Mouse (Mus musculus): ENCODE data around the gene Gm44965. TPM values are rescaled to one million over a fixed set of nuclear protein-coding genes. Genes with fewer than 3 reads are reported as not detected.

Gm44965 gene
- polyA plus RNA-seq, 2 experiments, result not detected

- DNase-seq (ENCODE audit: low read depth in 3 of 3, low spot score in 3 of 3) (no peak), ATAC-seq (ENCODE audit: insufficient read depth) (no peak)
- Histone ChIP-seq H3K9me3 (ENCODE audit: control insufficient read depth, low read length) (no peaks in the 10 kb centered on the region), H3K4me3 (ENCODE audit: insufficient read depth in 1 of 2, low read depth in 2 of 2, low read length in 2 of 2) (no peak overlapping the region), H3K4me1 (replicated peaks; ENCODE audit: control insufficient read depth in 2 of 2, insufficient read depth in 2 of 2, low read length in 1 of 2) (peaks cover 0 to 7% of the 10 kb centered on the region in 2 experiments; a peak in 2 of 4 replicates), H3K9ac (replicated peaks) (no peak overlapping the region), H3K4me2 (ENCODE audit: low read depth) (no peak overlapping the region), H3K27ac (no peak overlapping the region), H3K27me3 (ENCODE audit: control insufficient read depth, insufficient read depth, low read length) (no peaks in the 10 kb centered on the region), H3K36me3 (replicated peaks; ENCODE audit: control insufficient read depth, insufficient read depth, low read depth) (no peaks in the 10 kb centered on the region)
- TF ChIP-seq CTCF (IDR thresholded peaks at IDR 0.05; ENCODE audit: low read depth) (no peak), EP300 (IDR thresholded peaks at IDR 0.05; ENCODE audit: low read depth) (no peak)
- WGBS (ENCODE audit: insufficient replicate concordance), result 66% methylated on average over 8 of the region's 8 CpGs
These were observed 24.5 kb upstream of the Gm44965 start for GRCm38 (mm10) chr6:48569065-48569807.

GRCm38 (mm10) chr6:48572014-48572413, 21.7 kb upstream of the Gm44965 start:
- no peak for ATAC-seq (ENCODE audit: insufficient read depth)
- H3K4me3 ChIP-seq (ENCODE audit: insufficient read depth in 1 of 2, low read depth in 2 of 2, low read length in 2 of 2), result no peak overlapping the region
- peaks cover 0 to 7% of the 10 kb centered on the region in 2 experiments; a peak in 2 of 4 replicates for H3K4me1 ChIP-seq (replicated peaks; ENCODE audit: control insufficient read depth in 2 of 2, insufficient read depth in 2 of 2, low read length in 1 of 2)
- no peak for DNase-seq (ENCODE audit: low read depth in 3 of 3, low spot score in 3 of 3)
- H3K9me3 ChIP-seq (ENCODE audit: control insufficient read depth, low read length), result no peaks in the 10 kb centered on the region
- no peaks in the 10 kb centered on the region for H3K27me3 ChIP-seq (ENCODE audit: control insufficient read depth, insufficient read depth, low read length)
- H3K36me3 ChIP-seq (replicated peaks; ENCODE audit: control insufficient read depth, insufficient read depth, low read depth), result no peaks in the 10 kb centered on the region
- no peak overlapping the region for H3K9ac ChIP-seq (replicated peaks)
- TF ChIP-seq CTCF (IDR thresholded peaks at IDR 0.05; ENCODE audit: low read depth), result no peak
- TF ChIP-seq EP300 (IDR thresholded peaks at IDR 0.05; ENCODE audit: low read depth), result no peak
- H3K27ac ChIP-seq, result no peak overlapping the region
- H3K4me2 ChIP-seq (ENCODE audit: low read depth), result no peak overlapping the region
- 83% methylated on average over 5 of the region's 5 CpGs for WGBS (ENCODE audit: insufficient replicate concordance)

- DNase-seq (ENCODE audit: low read depth in 3 of 3, low spot score in 3 of 3), result peak in 1 of 3 experiments; percentile 12
- no peak within 1 kb of the TSS for H3K4me3 ChIP-seq (ENCODE audit: insufficient read depth in 1 of 2, low read depth in 2 of 2, low read length in 2 of 2)
These were observed 21.1 kb upstream of the Gm44965 start, which contains the start of gene Rarres2 for GRCm38 (mm10) chr6:48572572-48573061. Gene Rarres2 (minus strand): TSS chr6:48572789.

DNA sequence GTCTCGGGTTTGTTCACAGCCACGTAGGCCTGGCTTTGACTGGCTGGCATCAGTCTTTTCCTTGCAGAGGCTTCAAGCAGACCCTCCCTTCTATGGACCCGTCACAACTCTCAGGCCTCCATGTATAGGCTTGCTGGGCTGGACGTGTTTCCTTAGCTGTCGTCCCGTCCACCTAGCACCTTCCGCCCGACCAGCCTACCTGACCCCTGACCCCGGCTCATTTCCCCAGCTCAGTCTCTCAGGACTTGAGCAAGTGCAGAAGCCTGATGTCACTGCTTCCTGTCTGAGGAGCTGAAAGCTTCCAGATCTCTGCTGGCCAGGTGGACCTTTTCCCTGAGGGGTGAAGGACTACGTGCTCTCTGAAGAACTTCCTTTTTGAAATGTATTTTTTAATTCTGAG, 20.5 kb upstream of the Gm44965 start:
- Histone ChIP-seq H3K4me2 (ENCODE audit: low read depth) (no peak overlapping the region), H3K27me3 (ENCODE audit: control insufficient read depth, insufficient read depth, low read length) (no peaks in the 10 kb centered on the region), H3K4me1 (replicated peaks; ENCODE audit: control insufficient read depth in 2 of 2, insufficient read depth in 2 of 2, low read length in 1 of 2) (peaks cover 0 to 7% of the 10 kb centered on the region in 2 experiments; a peak in 2 of 4 replicates), H3K9me3 (ENCODE audit: control insufficient read depth, low read length) (no peaks in the 10 kb centered on the region), H3K36me3 (replicated peaks; ENCODE audit: control insufficient read depth, insufficient read depth, low read depth) (no peaks in the 10 kb centered on the region), H3K9ac (replicated peaks) (no peak overlapping the region), H3K27ac (no peak overlapping the region), H3K4me3 (ENCODE audit: insufficient read depth in 1 of 2, low read depth in 2 of 2, low read length in 2 of 2) (no peak overlapping the region)
- TF ChIP-seq CTCF (IDR thresholded peaks at IDR 0.05; ENCODE audit: low read depth) (no peak), EP300 (IDR thresholded peaks at IDR 0.05; ENCODE audit: low read depth) (no peak)
- DNase-seq (ENCODE audit: low read depth in 3 of 3, low spot score in 3 of 3) (no peak), ATAC-seq (ENCODE audit: insufficient read depth) (no peak)
- 37% methylated on average over 10 of the region's 10 CpGs for WGBS (ENCODE audit: insufficient replicate concordance)

More at GRCm38 (mm10) chr6:48572572-48573061, 21.1 kb upstream of the Gm44965 start, which contains the start of gene Rarres2:
- Histone ChIP-seq H3K4me2 (ENCODE audit: low read depth) (no peak within 1 kb of the TSS), H3K27ac (no peak within 1 kb of the TSS), H3K36me3 (replicated peaks; ENCODE audit: control insufficient read depth, insufficient read depth, low read depth) (no peaks in the 10 kb centered on the region), H3K4me1 (replicated peaks; ENCODE audit: control insufficient read depth in 2 of 2, insufficient read depth in 2 of 2, low read length in 1 of 2) (peaks cover 0 to 7% of the 10 kb centered on the region in 2 experiments; a peak in 2 of 4 replicates), H3K9ac (replicated peaks) (no peak within 1 kb of the TSS), H3K27me3 (ENCODE audit: control insufficient read depth, insufficient read depth, low read length) (no peaks in the 10 kb centered on the region), H3K9me3 (ENCODE audit: control insufficient read depth, low read length) (no peaks in the 10 kb centered on the region)
- TF ChIP-seq EP300 (IDR thresholded peaks at IDR 0.05; ENCODE audit: low read depth) (no peak), CTCF (IDR thresholded peaks at IDR 0.05; ENCODE audit: low read depth) (no peak)
- 44% methylated on average over 6 of the region's 6 CpGs for WGBS (ENCODE audit: insufficient replicate concordance)
- no peak for ATAC-seq (ENCODE audit: insufficient read depth)

DNA sequence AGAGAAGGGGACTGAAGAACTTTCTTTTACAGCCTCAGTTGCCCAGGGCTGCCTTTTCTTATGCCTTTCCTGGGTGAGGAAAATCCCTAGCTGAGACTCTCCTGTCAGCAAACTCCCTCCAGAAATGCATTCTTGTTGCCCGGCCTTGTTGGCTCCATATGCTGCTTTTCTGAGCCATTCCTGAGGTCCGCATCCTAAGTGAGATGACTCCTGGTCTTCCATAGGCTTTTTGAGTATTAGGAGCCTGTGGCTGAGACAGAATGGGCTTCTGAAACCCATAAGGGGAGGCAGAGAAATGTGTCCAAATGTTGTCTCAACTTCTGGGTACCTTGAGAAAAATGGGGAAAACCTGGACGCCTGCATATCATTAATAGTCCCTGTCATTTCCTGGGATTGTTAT, 19.8 kb upstream of the Gm44965 start:
- no peak for TF ChIP-seq CTCF (IDR thresholded peaks at IDR 0.05; ENCODE audit: low read depth)
- ATAC-seq (ENCODE audit: insufficient read depth), result no peak
- no peak overlapping the region for H3K4me3 ChIP-seq (ENCODE audit: insufficient read depth in 1 of 2, low read depth in 2 of 2, low read length in 2 of 2)
- no peak for DNase-seq (ENCODE audit: low read depth in 3 of 3, low spot score in 3 of 3)
- H3K27me3 ChIP-seq (ENCODE audit: control insufficient read depth, insufficient read depth, low read length), result no peaks in the 10 kb centered on the region
- H3K4me2 ChIP-seq (ENCODE audit: low read depth), result no peak overlapping the region
- H3K4me1 ChIP-seq (replicated peaks; ENCODE audit: control insufficient read depth in 2 of 2, insufficient read depth in 2 of 2, low read length in 1 of 2), result peaks cover 0 to 7% of the 10 kb centered on the region in 2 experiments; a peak in 2 of 4 replicates
- WGBS (ENCODE audit: insufficient replicate concordance), result 50% methylated on average over 3 of the region's 3 CpGs
- no peak overlapping the region for H3K9ac ChIP-seq (replicated peaks)
- H3K27ac ChIP-seq, result no peak overlapping the region
- no peaks in the 10 kb centered on the region for H3K9me3 ChIP-seq (ENCODE audit: control insufficient read depth, low read length)
- no peaks in the 10 kb centered on the region for H3K36me3 ChIP-seq (replicated peaks; ENCODE audit: control insufficient read depth, insufficient read depth, low read depth)
